Mouse (Mus musculus) T-helper 1 cell (primary cell): Measurements from ENCODE around the gene Tbl3.

Experiments
- in situ Hi-C: fragments of 300-600 bp; cut with MboI, MseI; formaldehyde crosslinking; loops from one replicate; pipeline ENCODE4 v1.15.1; 2025; ENCODE audit warnings: high pct_unique_total_duplicates

Gene Tbl3

GRCm38 (mm10) chr17:24654969-24655368, 52.5 kb downstream of the Tbl3 start:
- in situ Hi-C loops, result loop anchor here (5.0 kb wide), 2 partner anchors 78 to 123 kb away; partner anchors contain the start of gene Rab26

- in situ Hi-C loops, result loop anchor here (5.0 kb wide), 1 partner anchor 77 kb away; no protein-coding TSS in a partner anchor
Observed at GRCm38 (mm10) chr17:24653967-24654710, 53.3 kb downstream of the Tbl3 start.

GRCm38 (mm10) chr17:24651835-24652234, 55.6 kb downstream of the Tbl3 start:
- in situ Hi-C loops, result loop anchor here (5.0 kb wide), 1 partner anchor 75 kb away; no protein-coding TSS in a partner anchor

DNA sequence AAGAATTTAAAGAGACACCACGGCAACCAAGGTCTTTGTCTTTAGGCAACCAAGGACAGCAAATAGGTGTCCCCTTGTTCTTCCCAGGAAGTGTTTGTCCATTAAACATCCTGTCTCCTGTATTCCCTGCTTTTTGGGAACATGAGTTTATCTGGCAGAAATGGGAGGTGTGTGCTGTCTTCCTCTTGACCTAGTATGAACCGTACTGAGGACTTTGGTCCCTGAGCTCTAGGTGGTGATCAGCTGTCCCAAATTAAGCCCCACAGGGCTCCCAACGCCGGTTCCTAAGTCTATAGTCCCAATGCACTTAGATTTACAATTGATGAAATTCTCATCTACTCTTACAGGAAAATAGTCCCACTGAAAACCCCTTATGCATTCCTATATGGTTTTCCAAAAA, 56.7 kb downstream of the Tbl3 start:
- in situ Hi-C loops, result loop anchor here (5.0 kb wide), 1 partner anchor 73 kb away; no protein-coding TSS in a partner anchor

- in situ Hi-C loops, result loop anchor here (5.0 kb wide), 1 partner anchor 73 kb away; no protein-coding TSS in a partner anchor
Observed at GRCm38 (mm10) chr17:24650070-24650616, 57.3 kb downstream of the Tbl3 start, which contains the start of gene Slc9a3r2. TSS of gene Slc9a3r2 (minus strand) at chr17:24650327.

DNA sequence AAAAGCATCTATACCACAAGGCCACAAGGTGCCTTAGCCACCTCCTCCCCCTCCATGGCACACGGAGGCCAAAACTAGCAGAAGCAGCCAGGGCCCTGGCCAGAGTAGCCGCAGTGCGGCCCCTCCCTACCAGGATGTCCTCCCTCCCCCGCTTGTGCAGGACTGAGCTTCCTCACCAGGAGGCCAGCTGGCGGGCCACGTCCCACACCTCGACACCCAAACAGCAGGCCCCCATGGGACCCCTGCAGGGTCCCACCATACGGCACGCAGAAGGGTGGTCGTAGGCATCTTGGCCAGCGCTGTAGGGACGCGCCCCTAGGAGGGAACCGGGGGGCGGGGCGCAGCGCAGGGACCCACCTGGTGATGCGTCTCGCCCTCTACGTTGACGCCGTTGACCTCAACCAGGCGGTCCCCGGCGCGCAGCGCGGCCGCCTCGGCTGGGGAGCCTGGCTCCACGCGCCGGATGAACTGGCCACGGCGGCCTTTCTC, 57.8 kb downstream of the Tbl3 start:
- in situ Hi-C loops, result loop anchor here (5.0 kb wide), 1 partner anchor 72 kb away; no protein-coding TSS in a partner anchor

DNA sequence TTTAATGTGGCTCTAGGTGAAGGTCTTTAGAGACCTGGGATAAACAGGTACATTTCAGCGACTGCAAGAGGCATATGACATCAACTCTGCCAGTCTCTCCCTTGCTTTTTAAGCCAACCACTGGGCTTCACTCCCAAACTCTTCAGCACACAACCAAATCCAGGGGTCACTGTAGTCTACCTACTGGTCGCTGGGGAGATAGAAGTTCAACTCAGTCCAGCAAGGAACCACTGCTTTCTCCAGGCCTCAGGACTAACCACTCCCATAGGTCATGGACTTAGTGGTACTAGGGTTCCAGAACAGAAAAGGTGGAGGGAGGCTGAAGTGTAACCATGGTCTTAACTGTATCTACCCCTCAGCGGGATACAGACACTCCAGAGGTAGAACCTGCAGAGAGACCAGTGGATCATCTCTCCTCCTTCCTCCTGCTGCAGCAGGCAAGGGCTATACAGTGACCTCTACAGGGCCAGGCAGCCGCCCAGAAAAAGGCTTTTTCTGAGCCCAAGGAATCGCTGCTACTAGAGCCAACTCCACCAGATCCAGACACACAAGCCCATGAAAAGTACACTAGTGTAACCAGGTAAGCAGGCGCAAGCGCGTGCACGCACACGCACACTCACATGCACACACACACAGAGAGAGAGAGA, 58.6 kb downstream of the Tbl3 start:
- in situ Hi-C loops, result no loop called here
